Mouse (Mus musculus) thymus, adult 2 months (tissue): ENCODE results near the gene Crb2. TPM values are rescaled to one million over a fixed set of nuclear protein-coding genes. Genes with fewer than 3 reads are reported as not detected.

Experiments
- DNase-seq: peaks from one replicate; pipeline ENCODE4 v3.0.0; 2021
- H3K27ac ChIP-seq: fragments of 200-500 bp; 2 replicates; pipeline ENCODE4 v1.5.1; 2012; ENCODE audit warnings: low read length, control low read depth; ENCODE audit not compliant: control insufficient read depth, insufficient read depth
- H3K27me3 ChIP-seq: fragments of 200-500 bp; 2 replicates; pipeline ENCODE4 v1.6.1; 2012; ENCODE audit warnings: mild to moderate bottlenecking, low read length, moderate library complexity, mixed read lengths; ENCODE audit not compliant: control insufficient read depth, insufficient read depth
- H3K36me3 ChIP-seq: fragments of 200-500 bp; 2 replicates; pipeline ENCODE4 v1.6.1; 2012; ENCODE audit warnings: mild to moderate bottlenecking, low read length, moderate library complexity; ENCODE audit not compliant: control insufficient read depth, insufficient read depth
- H3K4me1 ChIP-seq: fragments of 200-500 bp; replicated peaks from 2 replicates; pipeline ENCODE4 v1.6.1; 2012; ENCODE audit warnings: low read length; ENCODE audit not compliant: control insufficient read depth, insufficient read depth
- H3K4me3 ChIP-seq: fragments of 200-500 bp; 2 replicates; pipeline ENCODE4 v1.5.1; 2012; ENCODE audit warnings: mild to moderate bottlenecking, low read length, control low read depth, moderate library complexity; ENCODE audit not compliant: control insufficient read depth, insufficient read depth
- CTCF ChIP-seq: fragments of 200-500 bp; IDR thresholded peaks from 2 replicates; pipeline ENCODE4 v1.5.1; 2012; ENCODE audit warnings: mild to moderate bottlenecking, control low read depth, low read length, moderate library complexity, borderline replicate concordance; ENCODE audit not compliant: control insufficient read depth, poor library complexity, insufficient read depth; ENCODE audit errors: extremely low read depth
- POLR2A ChIP-seq: fragments of 200-500 bp; IDR thresholded peaks from 2 replicates; pipeline ENCODE4 v1.6.1; 2012; ENCODE audit warnings: mild to moderate bottlenecking, low read length, control low read depth, moderate library complexity; ENCODE audit not compliant: control insufficient read depth, poor library complexity, insufficient read depth; ENCODE audit errors: extremely low read depth
- WGBS: fragments of 180-500 bp; shearing (Covaris S2); methylation state at CpG from one replicate; pipeline ENCODE4 v1.1.7; 2018; 5-methylcytosine and 5-hydroxymethylcytosine counted together
- polyA plus RNA-seq: library from polyadenylated mRNA; depleted of rRNA; stranded (reverse); fragments of >200 nt; gene quantifications from 2 replicates; pipeline ENCODE4 v1.2.3, GENCODE M21; 2012; rRNA removed

Crb2 gene
- polyA plus RNA-seq, result 0.17 and 0.38 TPM in 2 replicates

DNA sequence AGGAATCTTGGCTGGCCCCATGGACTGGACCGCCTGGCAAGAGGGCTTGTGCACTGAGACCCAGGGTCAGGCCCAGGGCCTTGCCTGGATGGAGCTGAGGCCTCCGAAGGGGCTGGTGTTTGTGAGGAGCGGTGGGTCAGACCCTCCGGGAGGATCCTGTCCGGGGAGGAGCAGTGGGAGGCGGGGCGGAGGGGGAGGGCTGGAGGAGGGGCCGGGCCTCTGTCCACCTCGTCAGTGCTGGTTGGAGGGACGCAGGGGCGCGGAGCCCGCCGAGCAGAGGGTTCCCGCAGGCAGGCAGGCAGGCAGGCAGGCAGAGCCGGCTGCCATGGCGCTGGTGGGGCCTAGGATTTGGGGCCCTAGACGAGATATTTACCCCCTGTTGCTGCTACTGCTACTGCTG is at the start of gene Crb2:
Gene Crb2 (plus strand): TSS at position 234 of the 400 bp plus-strand sequence.
- Histone ChIP-seq H3K36me3 (no peaks in the 10 kb centered on the region), H3K4me3 (no peak within 1 kb of the TSS), H3K4me1 (peaks cover 5% of the 10 kb centered on the region; the same call in 1 of the 2 replicates), H3K27ac (no peak within 1 kb of the TSS), H3K27me3 (no peaks in the 10 kb centered on the region)
- no peak for TF ChIP-seq POLR2A
- TF ChIP-seq CTCF, result no peak
- no peak for DNase-seq
- WGBS, result 71% methylated on average over 17 of the region's 18 CpGs

DNA sequence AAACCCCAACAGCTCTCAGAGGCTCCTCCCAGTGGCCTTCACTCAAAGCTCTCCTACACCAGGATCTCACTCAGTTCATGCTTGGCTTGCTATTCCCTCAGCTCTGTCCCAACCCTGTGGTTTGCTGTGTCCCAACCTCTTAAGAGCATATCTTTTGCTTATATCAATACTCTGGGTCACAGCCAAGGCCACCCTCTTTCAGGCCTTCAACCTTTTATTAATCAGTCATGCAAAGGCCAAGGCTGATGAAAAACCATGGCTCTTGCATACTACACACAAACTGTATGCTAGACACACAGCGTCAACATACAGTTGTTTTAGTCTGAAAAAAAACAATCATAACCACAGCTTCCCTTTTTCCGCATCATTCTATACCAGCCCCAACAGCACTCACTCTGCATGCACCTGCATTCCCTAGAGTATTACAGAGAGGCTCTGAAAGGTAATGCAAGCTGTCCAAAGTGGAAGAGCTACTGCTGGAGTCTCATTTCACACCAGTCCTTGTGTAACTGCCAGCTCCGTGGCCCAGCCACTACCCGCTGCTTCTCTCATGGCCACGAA is 44.7 kb upstream of the Crb2 start:
- no peaks in the 10 kb centered on the region for H3K27me3 ChIP-seq
- no peak for DNase-seq
- peaks cover 17% of the 10 kb centered on the region for H3K4me1 ChIP-seq
- no peak overlapping the region for H3K27ac ChIP-seq
- WGBS, result 24% methylated on average over 5 of the region's 5 CpGs
- no peak for TF ChIP-seq POLR2A
- no peak for TF ChIP-seq CTCF
- H3K36me3 ChIP-seq, result no peaks in the 10 kb centered on the region
- no peak overlapping the region for H3K4me3 ChIP-seq

GRCm38 (mm10) chr2:37734979-37735806 is 40.9 kb upstream of the Crb2 start:
- WGBS, result 11% methylated on average over 17 of the region's 17 CpGs
- TF ChIP-seq POLR2A (no peak), CTCF (no peak)

DNA sequence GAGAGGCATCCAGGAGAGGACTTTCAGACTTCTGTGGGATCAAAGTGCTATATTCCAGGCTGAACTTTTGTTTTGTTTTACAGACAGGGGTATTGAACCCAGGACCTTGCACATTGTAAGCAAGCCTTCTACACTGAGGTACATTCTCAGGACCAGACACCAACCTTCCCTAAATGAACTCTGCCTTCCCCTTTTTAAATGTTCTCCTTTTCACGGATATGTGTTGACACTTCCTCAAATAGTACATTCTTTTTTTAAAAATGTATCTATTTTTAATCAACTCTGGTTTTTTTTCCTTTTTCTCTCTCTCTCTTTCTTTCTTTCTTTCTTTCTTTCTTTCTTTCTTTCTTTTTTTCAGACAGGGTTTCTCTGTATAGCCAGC is 40.3 kb upstream of the Crb2 start:
- 18% methylated on average over 1 of the region's 1 CpGs for WGBS
- Histone ChIP-seq H3K4me3 (no peak overlapping the region), H3K27me3 (no peaks in the 10 kb centered on the region), H3K36me3 (no peaks in the 10 kb centered on the region), H3K27ac (no peak overlapping the region), H3K4me1 (peaks cover 17% of the 10 kb centered on the region)
- DNase-seq, result no peak
- no peak for TF ChIP-seq CTCF
- no peak for TF ChIP-seq POLR2A

More at GRCm38 (mm10) chr2:37734979-37735806, 40.9 kb upstream of the Crb2 start:
- Histone ChIP-seq H3K27ac (no peak overlapping the region), H3K27me3 (no peaks in the 10 kb centered on the region), H3K4me3 (peak overlapping the region; percentile 15), H3K4me1 (peaks cover 17% of the 10 kb centered on the region), H3K36me3 (no peaks in the 10 kb centered on the region)
- peak; percentile 65 for DNase-seq

GRCm38 (mm10) chr2:37741806-37742554 is 34.1 kb upstream of the Crb2 start:
- Histone ChIP-seq H3K4me3 (no peak overlapping the region), H3K27me3 (no peaks in the 10 kb centered on the region), H3K4me1 (no peaks in the 10 kb centered on the region), H3K36me3 (no peaks in the 10 kb centered on the region), H3K27ac (no peak overlapping the region)
- no peak for DNase-seq
- TF ChIP-seq POLR2A (no peak), CTCF (no peak)
- 86% methylated on average over 20 of the region's 20 CpGs for WGBS

GRCm38 (mm10) chr2:37744773-37745395 is 31.2 kb upstream of the Crb2 start:
- 94% methylated on average over 10 of the region's 10 CpGs for WGBS

More at GRCm38 (mm10) chr2:37744773-37745395, 31.2 kb upstream of the Crb2 start:
- TF ChIP-seq POLR2A (no peak), CTCF (no peak)
- H3K4me1 ChIP-seq, result no peaks in the 10 kb centered on the region
- H3K27me3 ChIP-seq, result no peaks in the 10 kb centered on the region
- no peaks in the 10 kb centered on the region for H3K36me3 ChIP-seq
- no peak for DNase-seq
- H3K27ac ChIP-seq, result no peak overlapping the region
- H3K4me3 ChIP-seq, result no peak overlapping the region
